Mouse (Mus musculus) heart, adult 11 months (tissue): Measurements from ENCODE around the gene Cd247.

Source experiments
- DNase-seq: peaks from one replicate; pipeline ENCODE4 v3.0.0; 2022

Cd247 gene

DNA sequence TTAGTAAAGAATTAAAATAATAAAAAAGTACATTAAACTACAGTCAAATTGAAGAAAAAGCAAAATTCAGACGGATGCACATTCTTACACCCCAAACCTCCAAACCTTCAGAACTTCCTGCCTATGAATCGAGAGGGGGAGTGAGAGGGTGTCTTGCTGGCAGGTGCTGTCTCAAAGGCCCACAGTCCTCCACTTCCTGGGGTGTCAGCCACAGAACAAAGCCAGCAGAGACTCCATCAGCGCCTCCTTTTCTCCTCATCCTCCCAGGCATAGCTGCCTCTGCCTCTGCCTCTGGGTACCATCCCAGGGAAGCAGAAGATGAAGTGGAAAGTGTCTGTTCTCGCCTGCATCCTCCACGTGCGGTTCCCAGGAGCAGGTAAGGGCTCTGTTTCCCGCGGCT is at the start of gene Cd247:
Cd247 (plus strand) TSS at position 171 of the 400 bp plus-strand sequence.
- no peak for DNase-seq

DNA sequence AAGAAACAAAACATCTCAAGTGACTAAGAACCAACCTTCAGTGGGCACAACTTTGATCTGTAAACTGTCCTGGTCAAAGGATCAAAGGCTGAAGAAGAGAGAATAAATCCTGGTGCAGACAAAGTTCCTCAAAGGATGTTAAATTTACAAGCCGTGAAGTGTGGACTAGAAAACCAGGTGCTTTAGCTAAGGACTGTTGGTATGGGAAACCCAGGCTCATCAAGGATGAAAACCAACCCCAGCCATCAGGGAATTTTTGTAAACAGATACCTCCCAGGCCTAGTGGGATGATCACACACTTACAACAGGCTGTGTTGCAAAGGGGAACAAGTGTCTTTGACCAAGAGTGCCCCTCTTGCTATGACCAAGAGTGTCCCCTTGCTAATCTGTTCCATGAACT is 49.5 kb upstream of the Cd247 start:
- peak; percentile 52 for DNase-seq

DNA sequence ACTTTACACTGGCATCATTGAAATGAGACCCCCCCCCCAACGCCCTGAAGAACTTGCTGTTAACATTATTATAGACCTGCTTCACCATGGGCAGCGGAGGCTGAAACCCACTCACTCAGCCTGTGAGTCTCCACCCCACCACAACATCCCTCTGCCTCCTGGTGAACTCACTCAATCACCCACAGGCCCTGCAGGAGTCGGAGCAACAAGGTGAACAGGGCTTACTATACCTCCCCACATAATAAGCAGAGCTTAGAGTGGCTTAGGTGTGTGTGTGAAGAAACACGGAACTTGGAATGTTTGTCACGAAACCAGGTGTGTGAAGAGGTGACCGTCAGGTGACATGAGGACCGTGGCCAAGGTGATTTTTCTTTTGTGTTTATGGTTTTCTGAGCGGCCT is 46.5 kb upstream of the Cd247 start:
- DNase-seq: peak; percentile 55

DNA sequence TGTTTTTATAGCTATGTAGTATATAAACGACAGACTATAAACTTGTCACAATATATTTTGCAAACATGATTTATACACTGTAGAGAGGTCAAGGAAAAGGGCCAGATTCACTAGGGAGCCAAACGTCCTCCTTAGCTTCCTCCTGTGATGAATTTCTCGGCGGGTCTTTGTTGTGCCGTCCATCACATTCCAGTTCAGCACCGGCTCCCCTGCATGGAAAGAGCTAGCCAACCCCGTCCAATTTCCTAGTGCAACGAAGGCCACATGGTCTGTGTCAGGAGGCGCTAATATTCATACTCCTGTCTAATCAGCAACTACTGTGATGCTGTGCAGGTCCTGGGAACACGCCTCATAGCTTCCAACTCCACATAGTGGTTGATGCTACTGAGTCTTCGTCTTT is 40.4 kb upstream of the Cd247 start:
- peak; percentile 63 for DNase-seq

DNA sequence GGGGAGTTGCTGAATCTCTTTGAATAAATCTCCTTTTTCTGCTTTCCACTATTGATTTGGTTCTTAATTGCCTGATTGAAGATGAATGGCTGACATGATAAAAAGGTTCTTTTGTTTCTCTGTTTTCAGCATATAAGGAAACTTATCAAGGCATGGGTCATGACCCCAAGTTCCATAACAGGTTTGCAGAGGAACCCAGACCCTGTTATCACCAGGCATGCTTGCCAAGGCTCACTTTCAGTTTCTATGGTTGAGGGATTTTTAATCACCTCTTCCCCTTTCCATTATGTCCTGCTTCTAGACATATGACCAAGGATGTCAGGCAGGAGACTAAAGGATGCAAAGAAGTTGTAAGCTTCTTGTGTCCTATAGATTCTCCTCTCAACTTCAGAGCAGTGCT is 37.3 kb upstream of the Cd247 start:
- DNase-seq: peak; percentile 14

DNA sequence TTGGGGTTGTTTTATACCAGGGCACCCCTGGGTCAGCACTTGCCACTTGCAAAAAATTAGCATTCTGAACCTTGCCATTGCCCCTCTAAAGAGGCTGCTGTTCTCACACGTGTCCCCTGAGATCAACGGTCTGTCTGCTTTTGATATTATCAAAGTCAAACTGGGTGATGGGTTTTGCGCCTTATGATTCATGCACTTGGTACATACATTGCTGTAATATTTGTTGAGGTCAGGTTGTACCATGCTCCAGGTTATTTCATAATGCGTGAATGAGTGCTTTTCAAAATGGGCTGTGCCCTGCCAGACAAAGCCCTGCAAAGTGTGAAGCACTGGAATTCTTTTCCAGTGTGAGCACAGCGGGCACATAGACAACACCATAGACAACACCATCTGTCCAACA is 36.6 kb upstream of the Cd247 start:
- DNase-seq: peak; percentile 68

DNA sequence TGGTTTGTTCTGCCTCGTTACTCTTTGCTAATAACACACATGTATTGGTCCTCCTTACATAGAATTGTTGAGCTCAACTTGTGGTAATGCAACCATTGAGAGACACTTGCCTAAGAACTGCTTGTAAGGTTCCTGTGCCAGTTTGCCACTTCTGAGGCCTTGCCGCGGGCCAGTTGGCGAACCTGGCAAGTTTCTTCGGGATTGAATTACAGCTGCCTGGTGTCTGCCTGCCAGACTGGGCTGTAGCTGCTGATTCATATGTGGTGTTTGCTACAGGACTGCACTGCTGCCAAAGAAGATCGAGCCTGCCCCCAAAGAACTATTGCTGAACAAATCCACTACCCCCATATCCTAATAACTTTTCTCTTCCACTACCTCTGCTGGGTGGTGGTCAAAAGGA is 34.3 kb upstream of the Cd247 start:
- DNase-seq: peak; percentile 83

DNA sequence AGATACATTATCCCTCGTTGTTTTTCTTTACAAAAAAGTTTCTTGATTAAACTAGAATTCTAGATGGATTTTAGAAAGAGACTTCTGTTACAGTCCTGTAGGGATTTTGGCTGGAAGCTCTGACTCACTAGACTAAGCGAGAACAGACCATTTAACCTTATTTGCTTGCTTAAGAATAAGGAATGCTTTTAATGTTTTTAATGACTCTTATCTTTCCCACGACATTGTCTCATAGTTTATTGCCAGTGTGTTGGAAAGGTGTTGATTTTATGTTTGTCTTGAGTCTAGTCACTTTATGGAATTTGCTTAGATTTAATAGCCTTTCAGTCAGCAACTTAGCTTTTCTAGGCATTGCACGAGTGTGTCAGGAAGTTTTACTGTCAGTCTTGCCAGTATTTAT is 33.3 kb upstream of the Cd247 start:
- no peak for DNase-seq

DNA sequence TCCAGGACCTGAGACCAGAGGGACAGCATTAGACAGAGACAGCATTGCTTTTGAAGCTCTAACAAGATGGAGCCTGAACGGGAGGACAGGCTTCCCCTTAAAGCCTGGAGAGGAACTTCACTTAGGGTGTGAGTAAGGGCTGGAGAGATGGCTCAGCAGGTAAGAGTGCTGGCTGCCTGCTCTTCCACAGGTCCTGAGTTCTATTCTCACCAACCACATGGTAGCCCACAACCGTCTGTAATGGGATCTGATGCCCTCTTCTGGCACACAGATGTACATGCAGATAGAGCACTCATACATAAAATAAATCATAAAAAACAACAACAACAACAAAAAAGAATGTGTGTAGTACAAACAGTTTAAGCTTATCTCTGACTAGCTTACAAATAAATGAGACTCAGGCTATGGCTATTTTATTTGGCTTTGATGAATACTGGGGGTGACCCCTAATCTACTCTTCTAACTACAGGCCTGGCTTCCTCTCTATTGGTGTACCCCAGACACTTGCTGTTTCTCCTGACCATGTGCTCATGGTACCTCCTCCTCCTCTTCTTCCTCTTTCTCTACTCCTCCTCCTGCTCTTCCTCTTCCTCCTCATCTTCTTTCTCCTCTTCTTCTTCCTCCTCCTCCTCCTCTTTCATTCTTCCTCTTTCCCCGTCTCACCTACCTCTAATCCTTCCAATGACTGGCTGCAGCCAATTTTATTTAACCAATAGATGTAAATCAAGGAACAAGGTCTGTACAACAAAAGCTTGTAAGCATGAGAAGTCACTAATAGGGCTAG is 26.8 kb upstream of the Cd247 start:
- peak; percentile 78 for DNase-seq

DNA sequence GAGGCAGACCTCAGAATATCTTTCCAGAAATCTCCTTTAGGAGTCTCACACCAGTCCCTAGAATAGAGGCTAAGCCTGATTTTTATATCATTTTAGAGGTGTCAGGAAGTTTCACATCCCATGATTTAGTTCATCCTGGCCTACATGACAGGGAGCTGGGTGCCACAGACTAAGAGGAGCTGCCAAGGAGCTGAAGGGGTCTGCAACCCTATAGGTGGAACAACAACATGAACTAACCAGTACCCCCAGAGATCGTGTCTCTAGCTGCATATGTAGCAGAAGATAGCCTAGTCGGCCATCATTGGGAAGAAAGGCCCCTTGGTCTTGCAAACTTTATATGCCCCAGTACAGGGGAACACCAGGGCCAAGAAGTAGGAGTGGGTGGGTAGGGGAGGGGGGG is 26.0 kb upstream of the Cd247 start:
- peak; percentile 88 for DNase-seq

DNA sequence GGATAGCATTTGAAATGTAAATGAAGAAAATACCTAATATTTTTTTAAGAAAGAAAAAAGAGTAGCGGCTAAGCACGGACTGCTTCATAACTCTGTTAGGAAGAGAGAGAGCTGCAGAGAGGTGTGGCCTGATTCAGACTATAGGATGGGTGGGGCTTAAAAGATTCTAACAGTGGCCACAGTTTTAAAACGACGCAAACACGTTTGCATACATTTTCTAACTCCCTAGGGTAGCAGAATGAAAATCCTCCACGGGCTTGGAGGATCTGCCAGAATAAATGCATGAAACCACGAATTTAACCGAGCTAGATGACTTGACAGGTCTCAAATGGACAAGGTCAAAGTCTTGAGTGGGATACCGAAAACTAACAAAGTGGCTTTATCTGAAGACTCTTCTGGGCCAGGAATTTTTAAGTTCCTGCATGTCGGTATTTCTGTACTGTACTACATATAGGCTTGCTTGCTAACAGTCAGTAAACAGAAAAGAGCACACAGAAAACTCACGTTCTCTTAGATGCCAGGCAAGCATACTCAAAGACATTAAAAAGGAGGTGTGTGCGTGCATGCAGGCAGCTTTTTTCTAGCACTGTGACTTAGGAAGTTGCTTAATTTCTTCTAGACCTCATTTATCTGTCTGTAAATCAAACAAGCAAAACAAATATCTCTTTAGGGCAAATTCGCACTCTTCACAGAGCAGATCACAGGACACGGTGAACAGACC is 25.4 kb upstream of the Cd247 start:
- DNase-seq: peak; percentile 37

DNA sequence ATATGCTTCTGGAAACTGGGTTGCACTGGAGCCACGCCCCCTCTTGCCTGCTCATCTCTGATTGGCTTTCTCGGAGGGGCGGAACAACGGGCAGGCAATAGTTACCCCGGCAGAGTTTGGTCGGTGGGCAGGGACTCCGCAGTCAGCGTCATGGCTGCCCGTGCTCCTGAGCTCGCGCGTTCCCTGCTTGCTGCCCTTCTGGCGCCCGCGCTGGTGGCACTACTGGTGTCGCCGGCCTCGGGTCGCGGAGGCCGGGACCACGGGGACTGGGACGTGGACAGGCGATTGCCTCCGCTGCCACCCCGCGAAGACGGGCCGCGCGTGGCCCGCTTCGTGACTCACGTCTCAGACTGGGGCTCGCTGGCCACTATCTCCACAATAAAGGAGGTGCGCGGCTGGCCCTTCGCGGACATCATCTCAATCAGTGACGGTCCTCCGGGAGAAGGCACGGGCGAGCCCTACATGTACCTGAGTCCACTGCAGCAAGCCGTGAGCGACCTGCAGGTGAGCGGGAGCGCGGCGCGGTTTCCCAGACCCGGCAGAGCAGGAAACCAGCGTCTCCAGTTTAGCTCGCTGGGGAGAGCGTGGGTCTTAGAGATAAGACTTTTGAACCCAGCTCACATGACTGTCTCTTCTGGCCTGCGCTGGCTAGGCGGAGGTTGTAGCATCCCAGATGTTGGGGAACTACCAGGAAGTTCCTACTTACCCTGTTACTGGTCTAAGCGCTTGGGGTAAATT is 24.7 kb upstream of the Cd247 start, which contains the start of gene Creg1:
Creg1 (plus strand) TSS at position 112 of the 738 bp plus-strand sequence.
- DNase-seq: peak; percentile 100

DNA sequence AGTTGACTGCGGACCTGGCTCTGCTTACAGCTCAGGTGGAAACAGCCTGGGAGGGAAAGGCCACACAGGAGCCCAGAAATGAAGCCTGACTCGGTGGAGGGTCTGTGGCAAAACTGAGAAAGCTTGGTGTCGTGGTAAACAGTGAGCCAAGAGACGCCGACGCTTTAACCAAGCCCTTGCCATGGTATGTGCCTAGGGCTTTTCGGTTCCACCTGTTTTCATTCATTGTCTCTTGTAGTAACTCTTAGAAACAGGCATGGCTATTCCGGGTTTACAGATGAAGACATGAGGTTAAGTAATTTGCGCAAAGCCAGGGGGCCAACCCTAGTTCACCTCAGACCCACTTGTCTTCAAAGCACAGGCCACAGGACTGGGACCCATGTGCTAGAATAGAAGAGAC is 23.9 kb upstream of the Cd247 start:
- DNase-seq: peak; percentile 86

DNA sequence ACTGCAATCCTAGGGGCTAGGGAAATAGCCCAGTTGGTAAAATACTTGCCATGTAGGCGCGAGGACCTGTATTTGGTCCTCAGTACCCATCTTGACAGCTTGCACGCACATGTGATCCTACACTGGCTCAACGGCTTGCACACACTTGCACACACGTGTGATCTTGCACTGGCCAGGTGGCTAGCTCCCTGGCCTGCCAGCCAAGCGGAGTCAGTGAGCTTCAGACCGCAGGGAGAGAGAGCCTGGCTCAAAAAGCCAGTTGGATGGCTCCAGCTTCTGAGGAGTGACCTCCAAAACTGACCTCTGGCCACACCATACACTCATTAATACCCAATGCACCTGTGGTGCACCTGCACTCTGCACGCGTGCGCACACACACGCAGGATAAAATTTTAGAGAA is 23.4 kb upstream of the Cd247 start:
- peak; percentile 90 for DNase-seq

DNA sequence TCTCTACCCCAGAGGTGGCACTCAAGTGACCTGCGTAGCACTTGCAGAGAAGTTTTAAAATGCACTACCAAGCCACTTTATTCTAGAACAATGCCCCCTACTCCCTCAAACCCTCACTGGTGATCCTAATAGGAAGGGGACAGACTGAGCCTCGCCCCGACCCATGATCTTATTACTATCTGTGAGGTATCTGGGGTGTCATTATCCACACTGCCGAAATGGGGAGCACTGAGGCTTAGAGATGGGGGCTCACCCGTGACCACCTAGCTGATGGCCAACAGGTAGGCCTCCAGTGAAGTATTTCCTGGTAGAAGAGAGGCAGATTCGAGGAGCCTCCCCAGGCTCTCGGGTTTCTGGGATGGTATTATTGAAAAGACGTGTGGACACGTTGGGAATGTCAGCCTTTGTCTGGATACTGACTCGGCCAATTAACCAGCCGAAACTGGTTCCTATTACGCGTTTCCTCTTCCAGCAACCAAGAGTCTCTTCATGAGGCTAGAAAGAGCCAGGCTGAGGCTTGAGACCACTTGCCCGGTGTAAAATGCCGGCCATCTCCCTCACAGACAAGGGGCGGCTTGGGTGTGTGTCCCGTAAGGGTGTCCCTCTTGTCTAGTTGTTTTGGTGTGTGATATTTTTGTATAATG is 22.7 kb upstream of the Cd247 start:
- peak; percentile 83 for DNase-seq

DNA sequence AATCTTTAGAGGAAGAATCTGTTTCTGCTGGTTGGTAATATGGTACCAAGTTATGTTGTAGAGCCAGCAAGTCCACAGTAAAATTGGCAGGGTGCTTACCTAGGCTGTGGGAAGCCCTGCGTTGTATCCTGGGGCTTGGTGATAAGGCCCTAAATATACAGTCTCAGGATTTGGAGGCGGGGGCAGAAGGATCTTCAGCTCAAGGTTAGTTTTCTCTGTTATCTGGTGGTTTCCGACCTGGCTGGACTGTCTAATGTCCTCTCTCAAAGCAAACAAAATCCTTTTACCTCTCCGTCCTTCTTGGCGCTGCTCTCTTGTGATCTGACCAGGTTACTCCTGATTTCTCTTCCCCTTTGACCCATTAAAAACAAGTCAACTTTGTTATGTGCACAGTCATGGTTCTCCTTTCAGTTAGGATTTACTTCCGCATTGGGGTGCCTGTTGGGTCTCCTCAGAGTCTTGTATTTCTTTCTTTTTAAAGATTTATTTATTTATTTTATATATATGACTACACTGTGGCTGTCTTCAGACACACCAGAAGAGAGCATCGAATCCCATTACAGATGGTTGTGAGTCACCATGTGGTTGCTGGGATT is 22.1 kb upstream of the Cd247 start:
- peak; percentile 81 for DNase-seq

DNA sequence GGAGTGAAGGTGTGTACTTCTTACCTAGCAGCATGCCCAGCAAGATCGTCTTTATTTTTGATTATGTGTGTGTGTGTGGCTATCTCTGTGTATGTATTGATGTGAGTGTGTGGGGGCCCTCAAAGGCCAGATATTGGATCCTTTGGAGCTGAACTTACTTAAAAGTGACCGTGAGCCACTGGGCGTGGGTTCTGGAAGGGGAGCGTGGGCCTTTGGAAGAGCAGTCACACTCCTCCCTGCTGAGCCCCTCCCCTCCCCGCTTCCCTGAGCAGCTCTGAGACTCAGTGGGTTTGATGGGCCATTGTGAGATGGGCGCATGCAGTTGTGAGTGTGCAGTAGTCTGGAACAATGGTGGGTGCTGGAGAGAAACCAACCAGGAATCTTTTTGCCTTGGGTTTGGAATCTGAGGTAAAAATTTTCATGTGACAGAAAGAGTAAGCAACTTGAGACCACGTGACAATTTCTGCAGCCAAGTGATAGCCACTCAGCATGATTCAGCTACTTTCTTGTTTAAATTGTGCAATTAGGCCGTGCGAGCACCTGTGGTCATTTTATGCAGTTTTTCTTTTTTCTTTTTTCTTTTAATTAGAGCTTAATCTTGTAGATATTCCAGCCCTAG is 19.5 kb upstream of the Cd247 start:
- peak; percentile 80 for DNase-seq

DNA sequence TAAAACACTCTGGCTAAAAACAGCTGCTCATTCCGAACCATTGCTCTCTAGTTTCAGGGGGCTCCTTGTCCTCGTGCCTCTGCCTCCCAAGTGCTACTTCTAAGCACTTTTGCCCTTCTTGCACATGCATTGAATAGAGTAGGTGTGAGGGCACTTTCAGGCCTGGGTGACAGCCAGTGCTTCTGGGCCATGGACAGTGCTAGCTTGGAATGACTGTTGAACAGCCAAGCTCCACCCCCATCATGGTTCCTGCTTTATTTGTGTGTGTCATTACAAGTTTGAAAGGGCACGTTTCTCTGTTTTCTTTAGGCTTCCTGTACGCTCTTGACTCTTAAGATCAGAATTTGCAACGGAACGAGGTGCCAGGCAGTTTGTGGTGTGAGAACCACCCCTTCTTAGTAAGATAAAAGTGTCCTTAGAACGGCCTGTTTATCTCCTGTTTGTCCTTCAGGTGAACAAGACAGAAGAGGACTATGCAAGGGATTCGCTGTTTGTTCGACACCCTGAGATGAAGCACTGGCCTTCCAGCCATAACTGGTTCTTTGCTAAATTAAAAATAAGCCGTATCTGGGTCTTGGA is 18.2 kb upstream of the Cd247 start:
- DNase-seq: peak; percentile 88

DNA sequence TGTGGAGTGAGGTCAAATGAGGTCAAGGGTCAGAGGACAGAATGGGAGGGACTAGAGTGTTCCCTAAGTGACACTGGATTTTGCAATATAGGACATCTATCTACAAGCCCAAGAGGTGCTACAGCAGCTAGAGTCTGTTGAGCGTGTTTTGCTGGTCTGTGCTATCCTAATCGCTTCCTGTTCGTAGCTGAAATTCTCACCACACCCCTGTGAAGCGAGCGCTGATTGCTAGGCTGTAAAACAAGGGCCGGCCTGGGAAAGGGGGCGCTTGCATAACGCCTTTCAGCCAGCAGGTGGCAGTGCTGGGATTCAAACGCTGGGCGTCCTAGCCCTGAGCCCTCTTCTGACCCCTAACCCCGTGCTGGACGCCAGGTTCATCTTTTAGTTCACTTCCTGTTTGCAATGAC is 17.0 kb upstream of the Cd247 start:
- peak; percentile 97 for DNase-seq

DNA sequence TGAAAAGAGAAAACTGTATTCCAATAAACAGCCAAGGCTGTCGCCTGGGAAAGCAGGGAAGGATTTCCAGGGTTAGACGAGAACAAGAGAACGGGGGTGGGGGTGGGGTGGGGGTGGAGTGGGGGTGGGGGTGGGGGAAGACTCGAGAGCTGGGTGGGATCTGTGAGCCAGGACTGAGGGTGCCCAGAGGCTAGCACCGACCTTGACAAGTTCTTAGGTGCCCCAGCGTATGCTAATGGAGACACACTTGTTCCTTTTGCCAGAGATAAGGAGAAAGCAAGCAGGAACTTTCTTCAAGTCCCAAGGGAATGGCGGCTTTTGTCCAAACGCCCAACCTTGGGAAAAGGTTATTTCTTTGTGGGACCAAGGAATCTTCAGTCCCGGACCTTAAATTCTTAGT is 16.5 kb upstream of the Cd247 start:
- no peak for DNase-seq

DNA sequence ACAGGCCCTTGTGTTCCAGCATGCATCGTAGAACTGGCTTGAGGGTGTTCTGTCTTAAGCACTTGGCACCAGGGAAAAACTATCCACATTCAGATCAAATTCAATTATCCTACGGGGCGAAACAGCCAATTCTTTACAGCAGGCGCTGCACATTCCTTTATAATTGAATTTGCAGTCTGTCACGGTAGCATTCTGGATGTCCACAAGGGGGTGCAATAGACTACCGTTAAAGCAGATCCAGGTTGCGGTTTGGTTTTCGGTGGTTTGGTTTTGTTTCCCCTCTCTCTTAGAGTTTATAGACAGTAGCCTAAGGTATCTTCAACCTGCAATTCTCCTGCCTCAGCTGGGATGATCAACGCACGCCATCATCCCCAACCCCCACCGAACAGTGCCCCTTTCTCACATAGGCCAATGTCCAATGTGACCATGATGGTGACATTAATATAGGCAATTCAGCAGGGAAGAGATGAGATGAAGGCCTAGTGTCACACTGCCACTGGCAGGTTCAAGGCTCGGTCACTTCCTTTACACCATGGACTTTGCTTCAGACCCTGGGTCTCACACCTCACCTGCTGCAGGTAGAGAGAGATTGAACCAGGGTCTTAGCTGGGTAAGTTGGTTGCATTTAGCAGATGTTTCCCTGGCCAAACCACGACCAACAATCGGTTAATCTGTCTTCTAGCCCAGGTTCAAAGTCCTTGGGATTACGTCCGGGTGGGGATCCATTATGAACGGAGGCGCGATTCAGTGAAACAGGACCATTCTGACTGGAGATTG is 12.8 kb upstream of the Cd247 start:
- peak; percentile 89 for DNase-seq
